Mouse (Mus musculus): ENCODE measurements around the gene Bsph2. TPM values are rescaled to one million over a fixed set of nuclear protein-coding genes. Genes with fewer than 3 reads are reported as not detected.

The Bsph2 gene
- polyA plus RNA-seq (2015; fragmentation: Illumina TruSeq; extraction: RNeasy Lipid Tissue Mini Kit (QIAGEN cat#74804); ENCODE audit: insufficient read depth, low read depth, low replicate concordance), result not detected

DNA sequence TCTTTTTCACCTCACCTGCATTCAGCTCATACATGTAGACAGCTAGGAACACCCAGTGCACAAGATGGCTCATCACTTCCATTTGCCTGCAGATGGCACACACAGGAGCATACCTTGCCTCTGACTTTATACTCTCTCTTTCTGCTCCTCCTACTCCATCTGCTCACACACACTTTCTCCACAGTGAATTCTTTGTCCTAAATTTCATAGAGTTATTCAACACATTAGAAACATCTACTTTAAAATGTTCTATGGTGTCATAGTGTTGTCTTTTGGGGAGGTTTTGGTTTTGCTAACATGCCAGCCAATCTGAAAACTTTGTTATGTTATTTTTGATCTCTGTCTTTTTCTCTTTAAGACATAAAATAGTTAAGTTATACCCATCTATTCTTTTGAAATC is at the start of gene Bsph2:
Bsph2 (minus strand) TSS at position 101 of the 400 bp plus-strand sequence.

Other genes starting within 250 kb of the Bsph2 start
- 0.37 TPM for gene Pla2g4c, start 246.4 kb downstream of the Bsph2 start, polyA plus RNA-seq (2015; fragmentation: Illumina TruSeq; extraction: RNeasy Lipid Tissue Mini Kit (QIAGEN cat#74804); ENCODE audit: insufficient read depth, low read depth, low replicate concordance)
- gene Cabp5, start 172.9 kb downstream of the Bsph2 start, polyA plus RNA-seq (2015; fragmentation: Illumina TruSeq; extraction: RNeasy Lipid Tissue Mini Kit (QIAGEN cat#74804); ENCODE audit: insufficient read depth, low read depth, low replicate concordance), result not detected
- not detected for gene Bsph1, start 120.2 kb downstream of the Bsph2 start, polyA plus RNA-seq (2015; fragmentation: Illumina TruSeq; extraction: RNeasy Lipid Tissue Mini Kit (QIAGEN cat#74804); ENCODE audit: insufficient read depth, low read depth, low replicate concordance)
- gene Sult2a5, start 52.9 kb upstream of the Bsph2 start, polyA plus RNA-seq (2015; fragmentation: Illumina TruSeq; extraction: RNeasy Lipid Tissue Mini Kit (QIAGEN cat#74804); ENCODE audit: insufficient read depth, low read depth, low replicate concordance), result not detected
- not detected for gene Sult2a2, start 162.4 kb upstream of the Bsph2 start, polyA plus RNA-seq (2015; fragmentation: Illumina TruSeq; extraction: RNeasy Lipid Tissue Mini Kit (QIAGEN cat#74804); ENCODE audit: insufficient read depth, low read depth, low replicate concordance)

Measured in pancreas, adult 10 weeks (tissue).